Mouse (Mus musculus) neural tube, embryonic 11.5 days (tissue): ENCODE data around the gene Nab1. TPM values are rescaled to one million over a fixed set of nuclear protein-coding genes. Genes with fewer than 3 reads are reported as not detected.
"Not testable (repeated sequence)": the region's sequence is repeated elsewhere in the genome, so short reads cannot be mapped to it uniquely, and the experiment has no call there.

ENCODE experiments used
- ATAC-seq: fragments of 200-750 bp; cut with Nextera tagmentation; 2 replicates; pipeline ENCODE4 v1.8.0; 2017; ENCODE audit warnings: moderate number of reproducible peaks, mild to moderate bottlenecking, moderate TSS enrichment, moderate library complexity; ENCODE audit not compliant: insufficient read depth, low FRiP score, low TSS enrichment
- DNase-seq: peaks from one replicate; pipeline ENCODE4 v3.0.0-alpha.2; 2015; ENCODE audit warnings: low spot score
- H3K27ac ChIP-seq: fragments of 300-500 bp; sonication (generic); 2 replicates; pipeline ENCODE4 v1.5.1; 2014; ENCODE audit warnings: low read depth, mild to moderate bottlenecking, low read length
- H3K27me3 ChIP-seq: fragments of 300-500 bp; sonication (generic); 2 replicates; pipeline ENCODE4 v1.6.1; 2014; ENCODE audit warnings: mild to moderate bottlenecking, low read length, mixed read lengths; ENCODE audit not compliant: control insufficient read depth, insufficient read depth
- H3K36me3 ChIP-seq: fragments of 300-500 bp; sonication (generic); 2 replicates; pipeline ENCODE4 v1.6.1; 2014; ENCODE audit warnings: mild to moderate bottlenecking, low read length, moderate library complexity, mixed read lengths; ENCODE audit not compliant: control insufficient read depth, insufficient read depth
- H3K4me1 ChIP-seq: fragments of 300-500 bp; sonication (generic); 2 replicates; pipeline ENCODE4 v1.6.1; 2014; ENCODE audit warnings: low read length, mixed read lengths; ENCODE audit not compliant: control insufficient read depth, insufficient read depth
- H3K4me2 ChIP-seq: fragments of 300-500 bp; sonication (generic); 2 replicates; pipeline ENCODE4 v1.6.1; 2014; ENCODE audit warnings: low read depth, mild to moderate bottlenecking, moderate library complexity
- H3K4me3 ChIP-seq: fragments of 300-500 bp; sonication (generic); 2 replicates; pipeline ENCODE4 v1.5.1; 2014; ENCODE audit warnings: low read depth, low read length
- H3K9ac ChIP-seq: fragments of 300-500 bp; sonication (generic); 2 replicates; pipeline ENCODE4 v1.6.1; 2014; ENCODE audit warnings: mild to moderate bottlenecking, low read length
- H3K9me3 ChIP-seq: fragments of 300-500 bp; sonication (generic); 2 replicates; pipeline ENCODE4 v1.6.1; 2016; ENCODE audit warnings: low read length; ENCODE audit not compliant: control insufficient read depth
- WGBS: fragments of 180-500 bp; shearing (Covaris S2); extraction: QIAGEN DNeasy Blood & Tissue Kit; methylation state at CpG from one replicate; pipeline ENCODE4 v1.1.7; 2014; 5-methylcytosine and 5-hydroxymethylcytosine counted together
- polyA plus RNA-seq: library from polyadenylated mRNA; unstranded; fragments of >200 nt; fragmentation: Nextera tagmentation; extraction: Ambion mirVana; gene quantifications from 2 replicates; pipeline ENCODE4 v1.2.1, GENCODE M21; 2014

Gene Nab1
- polyA plus RNA-seq: 10.0 and 10.3 TPM in 2 replicates

- no peaks in the 10 kb centered on the region for H3K9me3 ChIP-seq
- no peaks in the 10 kb centered on the region for H3K4me1 ChIP-seq
- peak within 1 kb of the TSS; percentile 82 for H3K4me2 ChIP-seq
- no peaks in the 10 kb centered on the region for H3K27me3 ChIP-seq
- H3K4me3 ChIP-seq: peak within 1 kb of the TSS; percentile 83
- WGBS: 0% methylated on average over 6 of the region's 80 CpGs
- no peaks in the 10 kb centered on the region for H3K36me3 ChIP-seq
- DNase-seq: peak; percentile 55
- H3K27ac ChIP-seq: peak within 1 kb of the TSS; percentile 27; the same call in 1 of the 2 replicates
- peak; percentile 80 for ATAC-seq
- peak within 1 kb of the TSS; percentile 81 for H3K9ac ChIP-seq
These were observed at the start of gene Nab1 for GRCm38 (mm10) chr1:52500314-52500981. Gene Nab1 (minus strand): TSS chr1:52500679.

DNA sequence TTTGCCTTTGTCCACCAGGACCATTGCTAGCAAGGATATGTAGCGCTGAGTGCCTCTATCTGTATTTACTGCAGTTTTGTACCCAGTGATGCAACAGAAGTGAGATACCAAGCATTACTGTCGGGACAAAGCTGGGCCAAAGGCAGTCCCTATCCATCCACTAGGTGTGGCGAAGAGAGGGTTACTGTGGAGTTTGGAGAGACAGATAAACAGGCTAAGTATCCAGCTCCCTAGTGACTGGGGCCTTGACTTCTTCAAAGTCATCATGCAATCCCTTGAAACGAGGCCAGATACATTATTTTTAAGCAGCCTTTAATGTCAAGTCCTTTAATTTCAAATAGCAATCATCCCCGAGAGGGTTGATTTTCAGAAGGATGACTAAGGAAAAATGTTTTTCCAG, 47.0 kb upstream of the Nab1 start:
- no peak for ATAC-seq
- H3K27me3 ChIP-seq: no peaks in the 10 kb centered on the region
- no peak overlapping the region for H3K4me2 ChIP-seq
- H3K4me3 ChIP-seq: no peak overlapping the region
- DNase-seq: no peak
- WGBS: 92% methylated on average over 5 of the region's 5 CpGs
- H3K27ac ChIP-seq: no peak overlapping the region
- no peak overlapping the region for H3K9ac ChIP-seq
- no peaks in the 10 kb centered on the region for H3K4me1 ChIP-seq
- no peaks in the 10 kb centered on the region for H3K9me3 ChIP-seq
- H3K36me3 ChIP-seq: no peaks in the 10 kb centered on the region

- 91% methylated on average over 3 of the region's 3 CpGs for WGBS
- no peak for ATAC-seq
- no peak overlapping the region for H3K4me3 ChIP-seq
These were observed 46.3 kb upstream of the Nab1 start for GRCm38 (mm10) chr1:52546796-52547195.

GRCm38 (mm10) chr1:52540124-52540523, 39.6 kb upstream of the Nab1 start:
- not testable (repeated sequence) for H3K4me1 ChIP-seq, H3K36me3 ChIP-seq, H3K4me2 ChIP-seq, H3K9me3 ChIP-seq, H3K9ac ChIP-seq, H3K4me3 ChIP-seq, H3K27ac ChIP-seq, DNase-seq, ATAC-seq, H3K27me3 ChIP-seq
- WGBS: 92% methylated on average over 3 of the region's 3 CpGs

More at GRCm38 (mm10) chr1:52546796-52547195, 46.3 kb upstream of the Nab1 start:
- H3K27me3 ChIP-seq: no peaks in the 10 kb centered on the region
- H3K27ac ChIP-seq: no peak overlapping the region
- no peaks in the 10 kb centered on the region for H3K36me3 ChIP-seq
- H3K4me1 ChIP-seq: no peaks in the 10 kb centered on the region
- no peak overlapping the region for H3K9ac ChIP-seq
- no peaks in the 10 kb centered on the region for H3K9me3 ChIP-seq
- no peak overlapping the region for H3K4me2 ChIP-seq
- no peak for DNase-seq

DNA sequence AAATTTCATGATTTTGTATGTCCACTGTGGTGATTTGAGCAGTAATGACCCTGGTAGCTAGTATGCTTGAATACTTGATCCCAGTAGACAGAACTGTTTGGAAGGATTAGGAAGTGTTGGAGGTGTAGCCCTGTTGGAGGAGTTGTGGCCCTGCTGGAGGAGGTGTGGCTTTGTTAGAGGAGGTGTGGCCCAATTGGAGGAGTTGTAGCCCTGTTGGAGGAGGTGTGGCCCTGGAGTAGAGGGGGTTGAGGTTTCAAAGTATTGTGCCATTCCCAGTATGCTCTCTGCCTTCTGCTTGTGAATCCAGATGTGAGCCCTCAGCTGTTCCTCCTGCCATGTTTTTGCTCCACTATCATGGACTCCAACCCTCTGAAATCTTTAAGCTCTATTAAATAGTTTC, 29.5 kb upstream of the Nab1 start:
- no peak for ATAC-seq
- Histone ChIP-seq H3K27me3 (no peaks in the 10 kb centered on the region), H3K9ac (no peak overlapping the region), H3K9me3 (no peaks in the 10 kb centered on the region), H3K4me1 (no peaks in the 10 kb centered on the region), H3K4me2 (no peak overlapping the region), H3K36me3 (no peaks in the 10 kb centered on the region), H3K4me3 (no peak overlapping the region), H3K27ac (no peak overlapping the region)
- DNase-seq: no peak

- no peak for DNase-seq
- Histone ChIP-seq H3K4me1 (no peaks in the 10 kb centered on the region), H3K27me3 (no peaks in the 10 kb centered on the region), H3K27ac (no peak overlapping the region), H3K36me3 (no peaks in the 10 kb centered on the region), H3K4me2 (no peak overlapping the region), H3K4me3 (no peak overlapping the region), H3K9me3 (no peaks in the 10 kb centered on the region), H3K9ac (no peak overlapping the region)
- 47% methylated on average over 2 of the region's 2 CpGs for WGBS
- ATAC-seq: no peak
These were observed 27.2 kb upstream of the Nab1 start for GRCm38 (mm10) chr1:52527656-52528055.

DNA sequence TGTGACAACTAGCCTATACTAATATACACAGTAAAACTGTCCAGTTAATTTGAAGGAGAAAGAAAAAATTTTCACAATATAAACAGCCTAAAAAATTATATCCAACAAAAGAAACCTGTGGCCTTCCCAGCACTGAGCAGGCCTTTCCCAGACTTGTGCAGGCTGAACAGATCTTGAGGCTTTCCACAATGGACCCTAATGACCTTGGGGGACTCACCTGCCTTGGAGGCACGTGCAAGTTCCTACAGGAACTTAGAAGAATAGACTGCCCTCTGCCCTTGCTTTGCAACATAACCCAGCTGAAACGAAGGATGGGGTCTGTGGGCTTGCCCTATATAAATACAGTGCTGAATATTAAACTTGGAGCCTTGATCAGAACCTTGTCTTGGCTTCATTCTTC, 26.8 kb upstream of the Nab1 start:
- no peak overlapping the region for H3K4me3 ChIP-seq
- ATAC-seq: no peak

DNA sequence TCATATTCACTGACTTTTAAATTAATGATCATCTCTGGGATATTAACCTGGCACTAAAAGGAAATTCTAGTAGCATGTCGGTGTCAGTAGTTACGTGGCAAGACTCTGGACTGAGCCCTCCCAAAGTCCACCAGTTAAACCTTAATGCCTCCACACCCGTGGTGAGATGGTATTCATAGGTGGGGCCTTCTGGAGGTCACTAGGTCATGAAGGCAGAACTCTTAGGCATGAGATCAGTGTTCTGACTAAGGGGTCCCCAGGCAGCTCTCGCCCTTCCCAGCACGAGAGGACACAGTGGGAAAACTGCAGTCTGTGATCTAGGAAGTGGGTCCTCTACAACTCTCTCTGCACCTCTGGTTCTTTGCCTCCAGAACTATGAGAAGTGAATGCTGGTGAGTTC, 24.2 kb upstream of the Nab1 start:
- ATAC-seq (no peak), DNase-seq (no peak)
- no peaks in the 10 kb centered on the region for H3K36me3 ChIP-seq
- H3K9ac ChIP-seq: no peak overlapping the region
- H3K9me3 ChIP-seq: no peaks in the 10 kb centered on the region
- H3K27me3 ChIP-seq: no peaks in the 10 kb centered on the region
- H3K27ac ChIP-seq: no peak overlapping the region
- no peak overlapping the region for H3K4me3 ChIP-seq
- H3K4me2 ChIP-seq: no peak overlapping the region
- no peaks in the 10 kb centered on the region for H3K4me1 ChIP-seq
- WGBS: 64% methylated on average over 5 of the region's 5 CpGs

More for the DNA sequence above, 26.8 kb upstream of the Nab1 start:
- Histone ChIP-seq H3K4me1 (no peaks in the 10 kb centered on the region), H3K9ac (no peak overlapping the region), H3K27ac (no peak overlapping the region), H3K36me3 (no peaks in the 10 kb centered on the region), H3K27me3 (no peaks in the 10 kb centered on the region), H3K4me2 (no peak overlapping the region), H3K9me3 (no peaks in the 10 kb centered on the region)
- WGBS: 50% methylated on average over 2 of the region's 2 CpGs
- DNase-seq: no peak

DNA sequence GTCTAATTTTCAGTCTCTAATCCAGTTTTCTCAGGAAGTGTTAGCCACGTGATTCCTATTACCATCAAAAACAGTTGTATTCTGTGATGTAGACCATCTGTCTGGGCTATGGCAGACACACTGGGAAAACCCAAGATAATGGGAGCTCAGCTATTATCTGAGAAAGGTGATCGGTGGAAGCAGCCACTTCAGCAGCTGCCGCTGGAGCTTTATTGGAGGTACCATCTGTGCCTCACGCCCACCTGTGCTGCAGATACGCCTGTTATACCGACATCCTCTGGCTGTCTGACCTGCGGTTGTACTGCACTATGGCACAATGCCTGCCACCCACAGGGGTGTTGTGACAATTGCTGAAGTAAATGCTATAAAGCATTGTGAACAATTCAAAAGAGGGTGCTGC, 23.7 kb upstream of the Nab1 start:
- ATAC-seq (no peak), DNase-seq (no peak)
- H3K4me1 ChIP-seq: no peaks in the 10 kb centered on the region
- H3K9ac ChIP-seq: no peak overlapping the region
- H3K27me3 ChIP-seq: no peaks in the 10 kb centered on the region
- H3K36me3 ChIP-seq: no peaks in the 10 kb centered on the region
- no peak overlapping the region for H3K4me2 ChIP-seq
- no peak overlapping the region for H3K27ac ChIP-seq
- H3K4me3 ChIP-seq: no peak overlapping the region
- 47% methylated on average over 7 of the region's 7 CpGs for WGBS
- H3K9me3 ChIP-seq: no peaks in the 10 kb centered on the region
